Mouse (Mus musculus): ENCODE data around the gene Gm49395.

Gene Gm49395

GRCm38 (mm10) chr13:114999582-114999981, 102.1 kb downstream of the Gm49395 start:
- no peak for TF ChIP-seq GATA4 (IDR thresholded peaks at IDR 0.05; ENCODE audit: insufficient replicate concordance, low read length)

- no peak for TF ChIP-seq GATA4 (IDR thresholded peaks at IDR 0.05; ENCODE audit: insufficient replicate concordance, low read length)
These were observed 103.6 kb downstream of the Gm49395 start for GRCm38 (mm10) chr13:114998100-114998499.

GRCm38 (mm10) chr13:114992260-114993014, 109.3 kb downstream of the Gm49395 start:
- no peak for TF ChIP-seq GATA4 (IDR thresholded peaks at IDR 0.05; ENCODE audit: insufficient replicate concordance, low read length)

GRCm38 (mm10) chr13:114987668-114988067, 114.1 kb downstream of the Gm49395 start:
- TF ChIP-seq GATA4 (IDR thresholded peaks at IDR 0.05; ENCODE audit: insufficient replicate concordance, low read length) = no peak

GRCm38 (mm10) chr13:114987161-114987560, 114.6 kb downstream of the Gm49395 start:
- peak; percentile 82; the same call in 1 of the 2 replicates for TF ChIP-seq GATA4 (IDR thresholded peaks at IDR 0.05; ENCODE audit: insufficient replicate concordance, low read length)
